Mouse (Mus musculus) left cerebral cortex, postnatal 14 days (tissue): ENCODE data around the gene Gtdc1. TPM values are rescaled to one million over a fixed set of nuclear protein-coding genes. Genes with fewer than 3 reads are reported as not detected.

Source experiments
- DNase-seq, 2 experiments: peaks; one replicate each; pipeline ENCODE4 v3.0.0; 2021 to 2022; ENCODE audit warnings: low spot score in 2 of 2, mixed read lengths in 1 of 2
- intact Hi-C: fragments of 180-260 bp; cut with DNase I; formaldehyde crosslinking; loops from one replicate; pipeline ENCODE4 v1.15.1; 2025
- total RNA-seq, 2 experiments: library from RNA; stranded (reverse); gene quantifications; 2 replicates each; pipeline ENCODE4 v1.2.3; 2021

Gene Gtdc1
- total RNA-seq, 2 experiments from 2014 or later, result 81.8 to 87.0 TPM

- intact Hi-C loops, result loop anchor here (5.0 to 10.0 kb wide), 2 partner anchors 252 to 555 kb away; no protein-coding TSS in a partner anchor
- DNase-seq, result peak; percentile 57 to 75
These were observed 370.4 kb downstream of the Gtdc1 start for GRCm38 (mm10) chr2:44556861-44557592.

- no peak for DNase-seq
- intact Hi-C loops, result loop anchor here (5.0 to 10.0 kb wide), 2 partner anchors 250 to 558 kb away; no protein-coding TSS in a partner anchor
These were observed 372.7 kb downstream of the Gtdc1 start for GRCm38 (mm10) chr2:44554716-44555115.

GRCm38 (mm10) chr2:44549311-44549710 lies 378.1 kb downstream of the Gtdc1 start:
- no peak for DNase-seq
- intact Hi-C loops, result no loop called here

- no peak for DNase-seq
- intact Hi-C loops, result no loop called here
These were observed 384.7 kb downstream of the Gtdc1 start for GRCm38 (mm10) chr2:44542775-44543174.

- intact Hi-C loops, result no loop called here
- no peak for DNase-seq
These were observed 385.7 kb downstream of the Gtdc1 start for GRCm38 (mm10) chr2:44541726-44542125.

GRCm38 (mm10) chr2:44540881-44541280 lies 386.6 kb downstream of the Gtdc1 start:
- DNase-seq, result no peak
- intact Hi-C loops, result no loop called here

GRCm38 (mm10) chr2:44539121-44539634 lies 388.3 kb downstream of the Gtdc1 start:
- intact Hi-C loops, result no loop called here
- no peak for DNase-seq

GRCm38 (mm10) chr2:44538135-44538534 lies 389.3 kb downstream of the Gtdc1 start:
- intact Hi-C loops, result no loop called here
- DNase-seq, result no peak

GRCm38 (mm10) chr2:44535760-44536159 lies 391.7 kb downstream of the Gtdc1 start:
- intact Hi-C loops, result no loop called here
- no peak for DNase-seq

- DNase-seq, result no peak
- intact Hi-C loops, result no loop called here
These were observed 392.3 kb downstream of the Gtdc1 start for GRCm38 (mm10) chr2:44535136-44535675.

GRCm38 (mm10) chr2:44526110-44527032 lies 401.1 kb downstream of the Gtdc1 start:
- peak in 1 of 2 experiments; percentile 9 for DNase-seq
- intact Hi-C loops, result no loop called here

- intact Hi-C loops, result no loop called here
These were observed 402.1 kb downstream of the Gtdc1 start for GRCm38 (mm10) chr2:44525187-44525919.

GRCm38 (mm10) chr2:44519236-44519635 lies 408.2 kb downstream of the Gtdc1 start:
- intact Hi-C loops, result no loop called here
- DNase-seq, result no peak

More at GRCm38 (mm10) chr2:44525187-44525919, 402.1 kb downstream of the Gtdc1 start:
- DNase-seq, result no peak

GRCm38 (mm10) chr2:44518085-44518484 lies 409.4 kb downstream of the Gtdc1 start:
- intact Hi-C loops, result no loop called here
- DNase-seq, result no peak

Other genes with a start within 250 kb of the Gtdc1 start
- gene Zeb2, start 189.7 kb upstream of the Gtdc1 start, total RNA-seq, result 100 to 1,000 TPM; 199 to 209 TPM